Mouse (Mus musculus): ENCODE measurements around the gene Klhl42. TPM values are rescaled to one million over a fixed set of nuclear protein-coding genes. Genes with fewer than 3 reads are reported as not detected.

Klhl42 gene
- 10 to 100 TPM in 1 of 2 experiments, 1 to 10 TPM in 1; 9.5 to 12.1 TPM for polyA plus RNA-seq (2017; shearing (Covaris generic))

GRCm38 (mm10) chr6:147091136-147092120 lies at the start of gene Klhl42:
Klhl42 (plus strand) TSS chr6:147091379.

GRCm38 (mm10) chr6:147042291-147043290 lies 48.6 kb upstream of the Klhl42 start, which contains the start of gene Mrps35:
Mrps35 (plus strand) TSS chr6:147042764.

DNA sequence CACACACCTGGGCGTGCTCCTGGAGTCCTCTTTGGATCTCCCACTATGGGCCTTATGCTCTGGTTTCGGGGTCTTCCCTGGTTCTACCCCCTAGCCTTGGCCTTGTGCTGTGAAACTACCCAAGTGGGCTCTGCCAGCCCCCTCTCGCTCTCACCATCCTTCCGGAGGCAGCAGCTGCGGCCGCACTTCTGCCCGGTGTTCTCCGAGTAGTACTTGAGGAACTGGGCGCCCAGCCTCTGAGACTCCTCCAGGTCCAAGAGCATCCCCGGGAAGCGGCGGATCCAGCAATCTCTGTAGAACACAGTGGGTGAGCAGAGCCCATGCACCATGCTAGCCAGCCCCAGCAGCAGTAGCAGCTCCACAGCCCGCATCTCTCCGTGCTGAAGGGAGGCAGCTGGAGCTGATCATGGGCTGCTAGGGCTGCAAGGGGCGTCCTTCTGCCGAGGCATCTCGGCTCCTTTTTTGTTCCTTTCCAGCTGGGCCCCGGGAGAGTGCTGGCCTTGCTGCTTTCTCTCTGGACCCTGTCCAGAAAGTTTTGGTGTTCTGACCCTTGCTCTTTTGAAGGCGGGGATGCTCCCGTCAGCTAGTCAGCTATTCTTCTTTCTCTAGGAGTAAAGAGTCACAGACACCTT lies 4.5 kb upstream of the Klhl42 start, which contains the start of gene Mansc4:
TSS of gene Mansc4 (minus strand) at position 439 of the 632 bp plus-strand sequence.

Other genes starting within 250 kb of the Klhl42 start
- not detected for gene Smco2, start 241.3 kb upstream of the Klhl42 start, polyA plus RNA-seq (2017; shearing (Covaris generic))
- gene Ppfibp1, start 202.9 kb upstream of the Klhl42 start, polyA plus RNA-seq (2017; shearing (Covaris generic)): 10 to 100 TPM; 10.4 to 14.0 TPM
- gene 1700034J05Rik, start 137.0 kb upstream of the Klhl42 start, polyA plus RNA-seq (2017; shearing (Covaris generic)): not detected
- under 1 TPM in 1 of 2 experiments, not detected in 1; 0.49 TPM for gene Rep15, start 58.8 kb upstream of the Klhl42 start, polyA plus RNA-seq (2017; shearing (Covaris generic))
- gene Mrps35, start 48.6 kb upstream of the Klhl42 start, polyA plus RNA-seq (2017; shearing (Covaris generic)): 100 to 1,000 TPM; 105 to 124 TPM
- gene Mansc4, start 4.3 kb upstream of the Klhl42 start, polyA plus RNA-seq (2017; shearing (Covaris generic)): under 1 TPM in 1 of 2 experiments, not detected in 1; 0.43 TPM
- gene Pthlh, start 172.8 kb downstream of the Klhl42 start, polyA plus RNA-seq (2017; shearing (Covaris generic)): not detected